Mouse (Mus musculus) ES-Bruce4 (cell line): ENCODE measurements around the gene Ppil2.

Source experiments
- CTCF ChIP-seq: IDR thresholded peaks from one replicate; pipeline ENCODE4 v1.8.1; 2011; ENCODE audit warnings: low read depth, low read length
- EP300 ChIP-seq: IDR thresholded peaks from 2 replicates; pipeline ENCODE4 v1.6.1; 2011; ENCODE audit warnings: low read depth, low read length; ENCODE audit not compliant: insufficient read depth
- POLR2A ChIP-seq: IDR thresholded peaks from one replicate; pipeline ENCODE4 v1.8.1; 2011; ENCODE audit warnings: low read length; ENCODE audit not compliant: insufficient read depth

DNA sequence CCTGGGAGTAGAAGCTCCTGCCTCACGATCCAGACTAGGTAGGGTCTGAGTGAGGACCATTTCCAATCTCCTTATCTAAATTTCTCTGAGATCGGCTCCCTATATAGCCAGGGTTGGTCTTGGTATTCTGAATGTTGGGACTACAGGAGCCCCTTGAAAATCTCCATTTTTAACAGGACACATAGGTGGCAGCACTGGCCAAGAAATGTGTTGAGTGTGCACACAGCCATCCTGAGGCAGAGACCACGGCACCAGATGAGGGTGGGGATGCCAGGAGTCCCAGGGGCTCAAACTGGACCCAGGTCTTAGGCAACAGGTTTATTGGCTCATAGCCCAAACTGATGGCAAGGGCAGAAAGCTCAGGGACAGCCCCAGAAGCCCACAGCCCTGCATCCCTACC is 22.7 kb downstream of the Ppil2 start:
- TF ChIP-seq EP300 (no peak), CTCF (no peak), POLR2A (no peak)
